Mouse (Mus musculus) E14TG2a.4 (cell line): ENCODE data around the gene Map3k3.

Experiments
- H3K27me3 ChIP-seq: 2 replicates; pipeline ENCODE4 v1.6.1; 2014; ENCODE audit warnings: low read length, control low read depth; ENCODE audit not compliant: insufficient read depth
- H3K36me3 ChIP-seq: 2 replicates; pipeline ENCODE4 v1.6.1; 2014; ENCODE audit warnings: low read length, control low read depth; ENCODE audit not compliant: insufficient read depth
- H3K4me1 ChIP-seq: replicated peaks from 2 replicates; pipeline ENCODE4 v1.6.1; 2014; ENCODE audit warnings: low read depth, low read length, control low read depth
- H3K4me3 ChIP-seq: replicated peaks from 2 replicates; pipeline ENCODE4 v1.5.1; 2014; ENCODE audit warnings: mild to moderate bottlenecking, low read length
- H3K9me3 ChIP-seq: 2 replicates; pipeline ENCODE4 v1.6.1; 2014; ENCODE audit warnings: low read length, control low read depth
- CTCF ChIP-seq: conservative IDR thresholded peaks from 2 replicates; pipeline ENCODE4 v1.5.1; 2014; ENCODE audit warnings: low read length
- NANOG ChIP-seq: IDR thresholded peaks from 2 replicates; pipeline ENCODE4 v1.6.1; 2014; ENCODE audit warnings: borderline replicate concordance, low read length, mixed read lengths
- POU5F1 ChIP-seq: IDR thresholded peaks from 2 replicates; pipeline ENCODE4 v1.6.1; 2014; ENCODE audit warnings: low read length, borderline replicate concordance

Map3k3 gene

DNA sequence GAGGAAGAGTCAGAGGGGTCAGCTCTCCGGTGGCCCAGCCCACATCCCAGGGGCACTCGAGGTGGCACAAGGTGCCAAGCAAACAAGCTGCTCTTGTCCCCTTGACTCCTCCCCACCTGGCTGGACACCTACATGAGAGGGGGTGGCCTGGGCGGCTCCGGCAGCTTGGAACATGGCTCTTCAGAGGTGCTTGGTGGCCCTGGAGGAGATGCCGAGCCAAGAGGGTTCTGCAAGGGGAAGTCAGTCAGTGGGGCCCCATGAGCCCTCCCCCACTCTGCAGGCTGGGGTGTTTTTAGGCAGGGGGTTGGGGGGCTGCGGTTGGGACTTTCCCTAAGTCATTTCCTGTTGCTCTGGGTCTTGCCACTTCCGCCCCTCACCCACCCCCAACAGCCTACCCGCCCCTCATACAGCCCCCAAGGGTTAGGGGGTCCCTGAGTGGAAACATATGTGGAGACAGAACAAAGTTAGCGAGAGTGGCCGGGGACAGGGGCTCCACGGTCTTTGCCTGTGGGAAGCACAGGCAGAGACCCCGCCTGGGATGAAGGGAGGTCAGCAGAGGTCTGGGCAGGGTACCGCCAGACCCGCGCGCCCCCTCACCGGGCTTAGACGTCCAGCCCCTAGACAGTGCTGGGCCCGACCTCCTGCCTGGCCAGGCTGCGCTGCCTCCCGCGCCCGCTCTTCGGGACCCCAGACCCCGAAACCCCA, 75.0 kb downstream of the Map3k3 start:
- H3K9me3 ChIP-seq = no peaks in the 10 kb centered on the region
- H3K4me1 ChIP-seq = peaks cover 37% of the 10 kb centered on the region
- H3K36me3 ChIP-seq = peaks cover 53% of the 10 kb centered on the region
- TF ChIP-seq POU5F1 (no peak), NANOG (no peak), CTCF (no peak)
- H3K27me3 ChIP-seq = peaks cover 39% of the 10 kb centered on the region
- H3K4me3 ChIP-seq = peak overlapping the region; percentile 85

GRCm38 (mm10) chr11:106159921-106160840, 75.8 kb downstream of the Map3k3 start:
- Histone ChIP-seq H3K4me3 (peak overlapping the region; percentile 85), H3K9me3 (no peaks in the 10 kb centered on the region), H3K27me3 (peaks cover 39% of the 10 kb centered on the region), H3K36me3 (peaks cover 53% of the 10 kb centered on the region), H3K4me1 (peaks cover 42% of the 10 kb centered on the region)
- TF ChIP-seq NANOG = no peak
- no peak for TF ChIP-seq CTCF

DNA sequence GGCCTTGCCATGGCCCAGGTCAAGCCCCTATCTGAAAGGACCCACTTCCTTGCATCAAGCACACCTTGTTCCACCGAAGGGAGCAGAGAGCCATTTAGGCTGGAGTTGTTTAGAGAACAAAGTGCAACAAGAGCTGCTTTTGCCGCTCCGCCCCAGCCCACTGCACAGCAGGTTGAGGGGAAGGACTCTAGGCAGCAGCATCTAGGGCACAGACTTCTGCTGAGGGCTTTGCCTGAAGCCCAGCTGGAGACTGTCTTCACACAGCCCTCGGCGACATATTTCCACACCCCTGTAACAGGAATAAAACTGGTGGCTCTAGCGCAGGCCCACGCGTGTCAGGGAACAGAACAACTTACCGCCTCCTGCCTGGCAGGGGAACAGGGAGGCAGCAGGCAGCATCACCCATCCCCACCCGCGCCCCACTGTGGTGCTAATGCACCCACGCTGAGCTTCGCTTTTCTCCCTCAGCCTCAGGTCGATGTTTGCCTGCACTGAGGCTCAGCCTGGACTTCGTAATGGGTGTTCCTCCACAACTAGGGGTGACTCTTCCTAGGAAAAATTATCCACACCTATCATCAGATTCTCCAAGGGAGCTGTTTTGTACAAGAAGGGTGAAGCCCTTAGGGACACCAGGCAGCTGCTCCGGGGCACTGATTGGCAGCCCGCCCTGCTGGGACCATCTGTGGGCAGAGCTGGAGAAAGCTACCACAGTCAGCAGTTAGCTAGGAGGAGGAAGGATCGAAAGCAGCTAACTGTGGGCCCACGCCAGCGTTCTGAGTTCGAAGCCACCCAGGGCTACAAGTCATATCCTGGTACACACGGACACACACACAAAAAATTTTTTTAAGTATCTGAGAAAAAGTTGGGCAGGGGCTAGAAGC, 76.7 kb downstream of the Map3k3 start, which contains the start of the genes Gm10840 and Limd2:
Gene Gm10840 (plus strand): TSS at position 10 of the 881 bp plus-strand sequence.
Gene Limd2 (minus strand): TSS at position 20 of the 881 bp plus-strand sequence.
- Histone ChIP-seq H3K9me3 (no peaks in the 10 kb centered on the region), H3K4me1 (peaks cover 50% of the 10 kb centered on the region), H3K4me3 (peak within 1 kb of the TSS; percentile 85), H3K27me3 (peaks cover 39% of the 10 kb centered on the region), H3K36me3 (peaks cover 54% of the 10 kb centered on the region)
- TF ChIP-seq POU5F1 (no peak), NANOG (no peak), CTCF (no peak)

DNA sequence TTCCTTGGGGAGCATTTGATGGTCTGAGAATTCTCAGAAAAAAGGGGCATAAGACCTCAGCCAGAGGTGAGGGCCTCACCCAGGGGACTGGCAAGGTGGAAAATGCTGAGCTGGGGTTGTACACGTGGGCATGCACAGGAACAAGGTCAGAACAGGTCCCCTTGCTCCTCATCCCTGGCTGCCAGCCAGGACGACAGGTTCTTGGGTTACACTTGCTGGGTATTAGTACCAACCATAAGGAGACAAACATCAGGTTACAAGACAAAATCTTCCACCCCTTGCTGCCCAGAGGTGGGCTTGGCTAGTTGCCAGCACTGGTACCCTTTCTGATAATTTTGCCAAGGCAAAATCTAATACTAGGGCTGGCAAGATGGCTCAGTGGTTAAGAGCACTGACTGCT, 77.8 kb downstream of the Map3k3 start:
- Histone ChIP-seq H3K36me3 (peaks cover 52% of the 10 kb centered on the region), H3K9me3 (no peaks in the 10 kb centered on the region), H3K27me3 (peaks cover 39% of the 10 kb centered on the region), H3K4me1 (peaks cover 50% of the 10 kb centered on the region), H3K4me3 (no peak overlapping the region)
- no peak for TF ChIP-seq POU5F1
- no peak for TF ChIP-seq CTCF
- no peak for TF ChIP-seq NANOG

DNA sequence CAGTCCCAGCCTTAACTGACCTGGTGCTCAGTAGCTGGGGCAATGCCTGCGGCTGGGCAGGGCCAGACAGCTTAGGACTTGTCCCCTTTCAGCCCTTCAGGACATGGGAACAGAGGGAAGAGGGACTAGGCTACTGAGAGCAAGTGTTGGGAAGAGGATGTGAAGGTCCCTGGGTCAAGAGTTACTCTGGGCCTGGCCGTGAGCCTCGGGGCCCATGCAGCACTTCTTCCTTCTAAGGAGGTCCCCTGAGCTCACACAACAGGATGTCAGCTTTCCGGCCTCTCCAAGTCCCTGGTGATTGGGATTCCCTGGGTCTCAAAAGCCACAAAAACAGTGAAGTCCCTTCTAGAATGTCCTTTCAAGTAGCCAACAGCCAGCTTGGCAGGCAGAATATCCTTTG, 79.1 kb downstream of the Map3k3 start:
- H3K36me3 ChIP-seq = peaks cover 54% of the 10 kb centered on the region
- peaks cover 54% of the 10 kb centered on the region for H3K4me1 ChIP-seq
- no peaks in the 10 kb centered on the region for H3K9me3 ChIP-seq
- peaks cover 30% of the 10 kb centered on the region for H3K27me3 ChIP-seq
- H3K4me3 ChIP-seq = no peak overlapping the region
- no peak for TF ChIP-seq CTCF
- TF ChIP-seq POU5F1 = no peak
- no peak for TF ChIP-seq NANOG

- no peaks in the 10 kb centered on the region for H3K9me3 ChIP-seq
- H3K36me3 ChIP-seq = peaks cover 61% of the 10 kb centered on the region
- TF ChIP-seq POU5F1 (no peak), CTCF (no peak), NANOG (no peak)
- peaks cover 20% of the 10 kb centered on the region; the same call in 1 of the 2 replicates for H3K27me3 ChIP-seq
- H3K4me1 ChIP-seq = peaks cover 44% of the 10 kb centered on the region
- no peak overlapping the region for H3K4me3 ChIP-seq
Observed at GRCm38 (mm10) chr11:106164601-106165180, 80.3 kb downstream of the Map3k3 start.

DNA sequence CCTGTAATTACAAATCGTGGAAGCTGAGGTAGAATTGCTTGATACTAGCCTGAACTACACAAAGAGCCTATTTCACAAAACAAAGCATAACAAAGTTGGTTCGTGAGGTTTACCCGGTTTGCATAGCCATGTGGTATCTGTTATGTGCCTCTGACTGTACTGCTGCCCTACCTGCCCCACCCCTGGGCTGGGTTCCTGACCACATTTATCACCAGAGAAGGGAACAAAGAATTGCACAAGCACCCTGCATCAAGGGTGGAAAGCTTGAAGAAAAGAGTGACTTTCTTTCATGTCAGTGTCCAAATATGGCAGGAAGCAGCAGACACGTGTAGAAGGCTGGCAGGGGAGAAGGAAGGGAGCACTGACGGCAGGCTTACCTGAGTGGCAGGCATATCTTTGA, 83.0 kb downstream of the Map3k3 start:
- no peak for TF ChIP-seq CTCF
- no peak for TF ChIP-seq NANOG
- TF ChIP-seq POU5F1 = no peak
- Histone ChIP-seq H3K36me3 (peaks cover 79% of the 10 kb centered on the region), H3K4me3 (no peak overlapping the region), H3K9me3 (no peaks in the 10 kb centered on the region), H3K27me3 (no peaks in the 10 kb centered on the region), H3K4me1 (peaks cover 28% of the 10 kb centered on the region)
